Mouse (Mus musculus) cerebellum, adult (tissue): ENCODE results near the gene Map1lc3a.

ENCODE experiments used
- ATAC-seq: cut with Nextera tagmentation; 2 replicates; pipeline ENCODE4 v1.9.2; 2017; ENCODE audit warnings: mild to moderate bottlenecking, moderate library complexity, mixed read lengths; ENCODE audit not compliant: insufficient number of reproducible peaks, low FRiP score, low TSS enrichment

The Map1lc3a gene

GRCm38 (mm10) chr2:155276195-155276594 lies at the start of gene Map1lc3a:
Map1lc3a (plus strand) TSS chr2:155276297.
- peak; percentile 83 for ATAC-seq

GRCm38 (mm10) chr2:155235746-155236361 lies 40.2 kb upstream of the Map1lc3a start:
- peak; percentile 74; the same call in 1 of the 2 replicates for ATAC-seq

- ATAC-seq: peak; percentile 99
Measured at GRCm38 (mm10) chr2:155236362-155236992, 39.6 kb upstream of the Map1lc3a start, which contains the start of gene Dynlrb1. Dynlrb1 (plus strand) TSS chr2:155236533.

GRCm38 (mm10) chr2:155237276-155237675 lies 38.8 kb upstream of the Map1lc3a start:
- ATAC-seq: no peak

- no peak for ATAC-seq
Measured at GRCm38 (mm10) chr2:155240915-155241314, 35.2 kb upstream of the Map1lc3a start.

- no peak for ATAC-seq
Measured at GRCm38 (mm10) chr2:155242296-155242855, 33.7 kb upstream of the Map1lc3a start.

GRCm38 (mm10) chr2:155246231-155246630 lies 29.9 kb upstream of the Map1lc3a start:
- no peak for ATAC-seq

GRCm38 (mm10) chr2:155248206-155248605 lies 27.9 kb upstream of the Map1lc3a start:
- no peak for ATAC-seq

- no peak for ATAC-seq
Measured at GRCm38 (mm10) chr2:155248718-155249117, 27.4 kb upstream of the Map1lc3a start.

- ATAC-seq: no peak
Measured at GRCm38 (mm10) chr2:155249588-155249987, 26.5 kb upstream of the Map1lc3a start.

- no peak for ATAC-seq
Measured at GRCm38 (mm10) chr2:155265526-155265925, 10.6 kb upstream of the Map1lc3a start.

GRCm38 (mm10) chr2:155266896-155267295 lies 9.2 kb upstream of the Map1lc3a start:
- ATAC-seq: no peak

GRCm38 (mm10) chr2:155271957-155272356 lies 4.1 kb upstream of the Map1lc3a start:
- ATAC-seq: no peak

- no peak for ATAC-seq
Measured at GRCm38 (mm10) chr2:155272396-155273170, 3.5 kb upstream of the Map1lc3a start.

- ATAC-seq: no peak
Measured at GRCm38 (mm10) chr2:155273603-155274002, 2.5 kb upstream of the Map1lc3a start.

- ATAC-seq: peak; percentile 27; the same call in 1 of the 2 replicates
Measured at GRCm38 (mm10) chr2:155276621-155277175, 601 bp downstream of the Map1lc3a start.

- ATAC-seq: no peak
Measured at GRCm38 (mm10) chr2:155277721-155278120, 1.6 kb downstream of the Map1lc3a start.

GRCm38 (mm10) chr2:155278361-155278760 lies 2.3 kb downstream of the Map1lc3a start:
- ATAC-seq: no peak

- ATAC-seq: no peak
Measured at GRCm38 (mm10) chr2:155279163-155279562, 3.1 kb downstream of the Map1lc3a start.

- ATAC-seq: no peak
Measured at GRCm38 (mm10) chr2:155280116-155280515, 4.0 kb downstream of the Map1lc3a start.

GRCm38 (mm10) chr2:155283793-155284192 lies 7.7 kb downstream of the Map1lc3a start:
- ATAC-seq: no peak
